Mouse (Mus musculus) activated CD4-positive, CD25-positive, alpha-beta regulatory T cell, adult 4 months (primary cell): ENCODE measurements around the gene Macrod2. TPM values are rescaled to one million over a fixed set of nuclear protein-coding genes. Genes with fewer than 3 reads are reported as not detected.
A peak's percentile ranks its signal among the peaks of the same experiment; 100 is the strongest.

ENCODE experiments used
- ATAC-seq: one replicate; pipeline ENCODE4 v1.8.0; 2017
- polyA plus RNA-seq, 2 experiments: library from polyadenylated mRNA; unstranded; fragments of 100-300 nt; shearing (Covaris generic); gene quantifications; one replicate each; pipeline ENCODE4 v1.2.1; 2017

The Macrod2 gene
- polyA plus RNA-seq, 2 experiments from 2014 or later = 0.71 TPM; not detected in 1

DNA sequence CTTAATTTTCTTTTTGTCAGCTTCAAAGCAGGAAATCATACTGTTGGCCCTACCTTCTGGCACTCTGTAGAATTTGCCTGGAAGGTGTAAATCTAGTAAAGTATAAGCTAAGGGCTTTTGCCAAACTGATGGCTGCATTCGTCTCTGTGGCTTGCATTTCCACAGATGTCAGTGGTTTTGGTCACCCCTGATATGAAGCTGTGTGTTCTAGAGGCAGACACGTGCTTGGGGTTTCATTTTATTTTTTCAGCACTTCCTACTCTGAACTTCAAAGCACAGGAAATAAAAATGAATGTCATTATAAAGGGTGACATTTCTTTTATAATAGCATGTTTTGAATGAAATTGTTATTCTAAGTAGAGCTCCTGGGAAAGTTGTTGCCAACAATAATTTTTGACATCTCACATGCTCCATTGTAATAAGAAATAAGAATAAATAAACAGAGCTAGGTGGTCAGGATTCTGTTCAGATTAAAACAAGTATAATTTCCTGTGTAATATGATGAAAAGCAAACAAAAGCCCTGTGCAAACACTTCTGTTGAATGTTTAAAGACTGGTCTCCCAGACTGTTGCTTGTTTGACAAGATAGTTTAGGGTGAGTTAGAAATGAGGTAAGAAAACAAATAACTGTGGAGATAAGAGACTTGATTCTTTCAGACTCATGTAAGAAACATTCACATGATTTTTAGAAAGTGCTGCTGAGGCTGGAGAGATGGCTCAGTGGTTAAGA, 424.4 kb downstream of the Macrod2 start:
- ATAC-seq = peak; percentile 57

DNA sequence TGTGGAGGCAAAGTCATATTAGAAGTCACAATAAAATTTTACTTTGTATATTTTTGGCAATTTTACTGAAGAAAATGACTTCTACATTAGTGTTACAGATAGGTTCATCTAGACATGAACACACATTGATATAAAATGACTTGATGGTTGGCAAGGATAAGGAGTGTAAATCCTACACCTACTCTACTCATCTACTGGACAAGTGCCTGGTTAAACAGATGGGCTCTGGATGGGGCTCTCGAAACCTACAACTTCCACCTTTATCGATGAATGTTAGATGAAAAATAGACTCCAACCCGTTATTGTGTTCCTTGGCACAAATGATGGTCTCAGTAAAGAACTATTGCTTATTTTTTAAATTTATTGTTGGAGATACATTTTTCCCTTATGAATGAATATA, 427.3 kb downstream of the Macrod2 start:
- no peak for ATAC-seq

DNA sequence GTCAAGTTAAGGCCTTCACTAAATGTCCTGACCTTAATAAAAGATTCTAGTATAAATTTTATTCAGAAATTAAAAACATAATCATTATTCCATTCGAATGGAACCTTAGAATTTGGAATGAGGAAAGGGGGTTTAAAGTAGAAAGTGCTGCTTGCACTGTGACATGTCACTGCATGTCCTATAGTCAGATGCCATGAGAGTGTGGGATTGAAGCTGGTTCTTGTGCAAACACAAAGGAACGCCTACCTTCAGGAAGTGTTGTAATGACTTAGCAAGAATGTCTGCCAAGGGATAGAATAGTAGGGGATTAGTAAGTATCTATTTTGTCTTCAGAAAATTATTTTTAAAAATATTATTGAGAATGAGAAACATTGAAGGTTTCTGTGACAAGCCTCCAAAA, 431.1 kb downstream of the Macrod2 start:
- ATAC-seq = no peak

DNA sequence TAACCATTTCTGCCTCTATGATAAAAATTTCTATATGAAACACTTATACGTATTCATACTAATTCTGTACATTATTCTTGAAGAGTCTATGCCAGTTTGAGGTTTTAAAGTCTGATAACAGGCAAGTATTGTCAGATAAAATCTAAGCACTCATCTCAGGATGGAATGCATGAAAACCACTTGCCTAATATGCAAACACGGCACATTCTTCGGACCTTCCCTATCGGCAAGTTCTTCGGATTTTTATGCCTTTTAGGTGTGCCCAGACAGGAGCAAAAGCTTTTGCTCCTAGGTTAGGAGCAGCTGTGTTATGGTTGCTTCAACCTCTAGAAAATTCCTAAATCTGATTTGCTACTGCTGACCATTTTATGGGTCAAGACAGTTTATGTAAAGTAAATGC, 433.8 kb downstream of the Macrod2 start:
- no peak for ATAC-seq

DNA sequence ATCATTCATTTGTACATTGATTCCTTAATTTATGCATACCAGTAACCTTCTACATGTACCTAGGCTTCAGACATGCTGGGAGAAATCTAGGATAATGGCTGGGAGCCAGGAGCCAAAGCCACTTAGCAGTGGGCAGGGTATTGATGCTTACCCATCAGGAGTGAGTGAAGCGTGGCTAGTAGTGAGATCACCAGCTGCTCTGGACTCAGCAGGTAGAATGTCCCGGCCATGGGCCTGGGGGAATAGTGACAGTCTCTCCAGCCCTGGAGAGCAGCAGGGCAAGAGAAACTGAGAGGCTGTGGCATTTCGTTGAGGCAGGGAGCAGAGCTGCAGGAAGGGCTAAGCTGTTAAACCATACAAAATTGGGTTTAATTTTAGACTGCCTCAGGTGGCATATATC, 435.0 kb downstream of the Macrod2 start:
- no peak for ATAC-seq

DNA sequence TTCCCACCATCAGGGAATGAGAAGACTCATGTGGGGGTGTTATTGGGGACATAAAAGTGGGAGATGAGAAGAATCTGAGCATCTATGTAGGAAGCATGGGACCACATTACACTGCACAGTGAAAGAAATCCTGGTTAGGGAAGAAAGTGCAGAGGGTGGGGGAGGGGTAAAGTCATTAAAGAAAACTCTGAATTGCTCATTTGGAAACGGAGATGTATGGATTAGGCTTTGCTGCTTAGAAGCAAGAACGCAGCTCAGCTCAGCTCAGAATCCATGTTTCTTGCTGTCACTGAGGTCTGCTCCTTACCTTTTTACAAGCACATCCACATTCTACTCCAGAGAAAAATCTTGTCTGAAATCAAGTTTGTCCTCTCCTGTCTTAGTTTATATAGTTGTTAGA, 444.3 kb downstream of the Macrod2 start:
- ATAC-seq = no peak

DNA sequence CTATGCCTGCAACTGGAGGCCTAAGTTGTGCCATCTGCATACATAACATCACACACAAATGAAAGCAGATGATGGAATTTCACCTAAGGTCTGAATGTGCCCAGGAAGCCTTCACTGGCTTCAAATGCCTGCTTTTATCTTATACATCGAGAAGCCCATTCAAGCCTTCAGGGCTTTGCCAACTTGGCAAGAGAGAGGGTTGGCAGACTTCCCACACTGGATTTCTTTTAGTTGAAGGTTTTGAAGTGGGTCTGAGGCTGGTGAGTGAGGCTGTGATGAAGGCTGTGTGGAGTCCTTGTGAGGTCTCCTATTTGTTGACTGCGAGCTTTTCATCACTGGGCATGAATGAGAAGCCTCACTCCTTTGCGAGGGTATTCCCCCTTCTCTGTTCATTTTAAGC, 444.8 kb downstream of the Macrod2 start:
- ATAC-seq = no peak

DNA sequence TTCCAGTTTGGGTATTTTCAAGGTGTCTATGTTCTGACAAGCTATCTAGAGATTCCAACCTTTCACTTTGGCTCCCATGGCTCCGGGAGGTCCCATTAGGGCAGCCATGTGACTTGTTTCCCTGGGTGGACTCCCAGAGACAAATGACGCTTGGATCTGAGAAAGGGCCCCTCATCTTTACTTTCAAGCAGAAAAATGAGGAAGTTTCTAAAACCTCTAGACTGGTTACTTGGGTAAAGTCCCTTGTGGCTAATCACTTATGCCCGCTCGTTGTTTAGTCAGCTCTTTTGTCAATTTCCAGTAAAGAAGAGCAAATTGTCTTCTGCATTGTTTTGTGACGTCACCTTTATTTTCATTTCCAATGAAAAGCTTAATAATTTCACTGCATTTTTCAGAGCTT, 448.9 kb downstream of the Macrod2 start:
- no peak for ATAC-seq

DNA sequence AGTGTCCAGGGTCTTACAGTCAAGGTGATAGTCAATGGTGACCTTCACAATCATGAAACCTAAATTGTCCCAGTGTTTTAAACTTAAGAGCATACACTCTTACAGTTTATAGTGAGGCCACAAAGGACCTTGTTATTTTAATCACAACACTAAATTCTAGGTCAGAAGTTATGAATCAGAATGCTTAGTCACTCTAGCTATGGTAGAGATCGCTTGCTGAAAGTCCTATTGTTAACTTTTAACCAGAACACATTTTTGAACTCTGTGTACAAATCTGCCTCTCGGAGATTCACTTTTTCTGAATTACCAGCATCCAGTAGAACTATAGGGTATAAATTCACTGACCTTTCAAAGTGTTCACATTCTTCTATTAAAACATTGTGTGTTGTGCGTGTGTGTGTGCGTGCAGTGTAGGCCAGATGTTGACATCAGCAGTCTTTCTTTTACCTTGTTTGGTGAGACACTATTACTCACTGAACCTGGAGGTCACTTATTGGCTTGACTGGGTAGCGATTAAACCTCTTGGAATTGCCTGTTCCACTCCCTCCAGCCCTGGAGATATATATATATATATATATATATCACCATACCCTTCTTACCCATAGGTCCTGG, 452.8 kb downstream of the Macrod2 start:
- ATAC-seq = no peak

DNA sequence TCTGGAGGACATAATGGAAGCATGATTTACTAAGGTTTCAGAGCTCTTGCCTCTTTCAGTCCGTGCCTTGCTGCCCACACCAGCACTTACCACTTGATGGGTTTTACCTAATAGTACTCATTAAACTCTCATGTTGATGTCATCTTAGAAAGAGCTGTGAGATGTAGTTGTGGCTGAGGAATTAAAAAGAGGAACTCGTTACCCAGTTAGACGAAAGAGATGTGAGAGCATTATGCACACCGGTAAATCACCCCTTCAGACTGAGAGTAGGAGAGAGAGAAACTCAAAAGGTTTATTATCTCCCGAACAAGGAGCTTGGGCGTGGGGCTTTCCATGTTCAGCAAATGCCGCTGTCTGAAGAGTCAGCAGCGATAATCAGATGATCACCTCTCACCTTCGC, 458.4 kb downstream of the Macrod2 start:
- no peak for ATAC-seq

DNA sequence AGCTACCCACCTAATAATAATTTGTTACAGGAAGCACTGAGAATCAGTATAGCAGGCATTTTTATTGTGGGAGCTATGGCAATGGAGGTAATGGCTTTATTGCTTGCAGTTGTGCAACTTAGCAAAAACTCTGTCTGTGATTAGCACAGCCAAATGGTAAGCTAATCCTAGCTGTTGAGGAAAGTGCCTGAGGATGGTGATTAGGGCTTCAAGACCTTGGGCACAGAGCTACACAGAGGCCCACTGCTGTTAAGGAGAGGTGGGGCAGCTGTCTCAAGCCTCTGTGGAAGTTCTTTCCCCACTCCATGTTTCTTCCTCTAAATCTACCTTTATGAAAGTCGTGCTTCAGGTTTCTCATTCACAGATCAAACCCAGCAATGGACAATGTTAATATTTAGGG, 466.2 kb downstream of the Macrod2 start:
- ATAC-seq = no peak

DNA sequence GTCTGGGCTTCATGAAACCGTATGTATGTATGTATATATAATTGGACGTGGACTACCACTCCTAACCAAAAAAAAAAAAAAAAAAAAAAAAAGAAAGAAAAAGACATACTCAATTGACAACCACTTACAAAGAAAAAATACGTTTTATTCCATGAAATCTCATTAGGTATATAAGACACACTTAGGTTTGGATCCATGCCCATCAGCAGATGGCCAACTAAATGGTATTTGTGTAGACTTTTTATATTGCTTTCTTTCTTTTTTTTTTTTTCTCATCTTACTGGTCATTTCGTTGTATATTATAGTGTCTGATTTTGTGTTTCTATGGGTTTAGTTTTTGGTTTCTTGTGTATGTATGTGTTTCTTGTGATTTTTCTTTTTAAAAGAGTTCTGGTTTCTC, 467.6 kb downstream of the Macrod2 start:
- ATAC-seq = no peak

DNA sequence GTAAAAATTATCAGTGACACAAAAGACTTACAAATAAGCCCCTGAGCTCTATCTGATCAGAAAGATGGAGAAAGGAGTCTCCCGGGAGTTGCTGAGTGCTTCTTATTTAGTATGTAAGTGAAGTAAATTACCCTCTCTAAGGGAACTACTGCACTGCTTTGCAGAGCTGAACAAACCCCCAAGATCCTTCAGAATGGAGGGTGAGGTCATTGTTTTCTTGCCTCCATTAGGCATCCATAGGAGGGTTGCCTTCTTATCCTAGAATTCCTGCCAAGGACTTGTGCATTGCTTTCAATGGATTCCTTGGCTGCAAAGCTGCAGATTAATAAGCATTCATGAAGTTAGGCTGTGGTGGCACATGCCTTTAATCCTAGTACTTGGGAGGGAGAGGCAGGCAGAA, 470.5 kb downstream of the Macrod2 start:
- ATAC-seq = no peak

DNA sequence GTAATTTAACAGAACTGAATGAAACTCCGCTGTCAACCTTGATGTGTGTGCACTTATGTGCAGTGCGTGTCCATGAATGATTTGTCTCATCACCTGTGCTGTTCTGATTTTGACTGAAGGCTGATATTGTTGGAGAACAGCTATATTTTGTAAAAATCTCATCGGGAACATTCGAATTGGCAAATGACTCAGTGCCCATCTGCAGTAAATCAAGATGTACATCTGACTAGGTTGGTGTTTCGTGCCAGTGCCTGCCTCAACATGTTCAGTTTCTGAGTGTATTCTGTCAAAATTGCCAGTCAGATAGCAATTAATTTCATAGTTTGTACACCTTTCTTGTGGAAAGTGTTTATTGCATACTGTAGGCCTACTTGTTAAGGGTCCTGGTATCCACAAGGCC, 472.0 kb downstream of the Macrod2 start:
- ATAC-seq = no peak

DNA sequence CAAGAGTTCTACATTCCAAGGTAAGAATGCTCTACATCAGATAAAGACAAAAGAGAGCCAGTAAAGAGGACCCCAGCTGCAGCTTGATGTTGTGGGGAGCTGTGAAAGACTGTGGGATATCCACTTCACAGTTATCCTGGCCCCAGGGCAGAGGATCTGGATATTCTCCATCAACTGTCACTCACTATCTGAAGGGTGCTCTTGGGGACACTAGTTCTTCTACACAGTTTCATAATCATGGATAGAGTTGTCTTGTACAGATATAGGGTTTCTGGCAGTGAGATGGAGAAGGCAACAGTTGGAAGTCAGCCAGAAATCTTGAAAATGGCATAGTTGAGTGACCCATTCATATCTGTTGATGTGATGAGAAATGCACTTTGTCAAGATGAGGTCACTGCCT, 490.1 kb downstream of the Macrod2 start:
- ATAC-seq = no peak

DNA sequence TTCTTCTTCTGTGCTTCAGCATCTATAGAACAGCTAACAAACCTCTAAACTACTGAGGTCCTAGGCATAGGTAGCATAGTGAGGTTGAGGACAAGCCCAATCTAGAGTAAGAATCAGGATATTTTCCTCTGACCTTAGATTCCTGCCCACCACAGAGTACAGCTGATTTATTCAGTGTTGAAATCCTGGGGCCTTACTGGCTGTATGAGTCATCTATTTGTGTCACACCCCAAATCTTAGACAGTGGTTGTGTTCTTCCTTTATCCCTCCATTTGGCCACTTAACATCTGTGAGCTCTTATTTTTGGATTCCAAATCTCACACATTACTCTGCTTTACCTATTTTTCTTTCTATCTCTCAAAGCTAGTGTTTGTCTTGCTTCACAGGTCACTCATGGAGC, 495.6 kb downstream of the Macrod2 start:
- ATAC-seq = no peak

DNA sequence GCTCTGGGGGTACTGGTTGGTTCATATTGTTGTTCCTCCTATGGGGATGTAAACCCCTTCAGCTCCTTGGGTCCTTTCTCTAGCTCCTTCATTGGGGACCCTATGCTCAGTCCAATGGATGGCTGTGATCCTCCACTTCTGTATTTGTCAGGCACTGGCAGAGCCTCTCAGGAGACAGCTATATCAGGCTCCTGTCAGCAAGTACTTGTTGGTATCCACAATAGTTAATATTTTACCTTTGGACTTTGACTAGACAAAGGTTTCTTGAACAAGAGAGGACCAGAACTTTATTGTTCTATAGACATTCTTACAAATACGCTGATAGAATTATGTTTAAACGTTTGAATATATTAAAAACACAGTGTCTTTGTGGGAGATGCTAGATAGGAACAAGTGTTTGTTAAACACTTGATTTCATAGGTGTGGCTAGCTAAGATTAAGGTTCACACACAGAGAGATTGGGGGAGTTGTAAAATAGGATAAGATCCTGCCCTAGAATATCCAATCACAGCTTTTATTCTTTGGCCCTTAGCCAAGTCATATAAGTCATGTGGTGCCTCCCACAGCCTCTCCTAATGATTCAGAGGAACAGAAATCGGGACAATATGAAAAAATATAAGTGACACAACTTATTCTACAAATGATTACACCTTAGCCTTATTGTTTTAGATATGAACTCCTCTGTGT, 501.4 kb downstream of the Macrod2 start:
- ATAC-seq = no peak

DNA sequence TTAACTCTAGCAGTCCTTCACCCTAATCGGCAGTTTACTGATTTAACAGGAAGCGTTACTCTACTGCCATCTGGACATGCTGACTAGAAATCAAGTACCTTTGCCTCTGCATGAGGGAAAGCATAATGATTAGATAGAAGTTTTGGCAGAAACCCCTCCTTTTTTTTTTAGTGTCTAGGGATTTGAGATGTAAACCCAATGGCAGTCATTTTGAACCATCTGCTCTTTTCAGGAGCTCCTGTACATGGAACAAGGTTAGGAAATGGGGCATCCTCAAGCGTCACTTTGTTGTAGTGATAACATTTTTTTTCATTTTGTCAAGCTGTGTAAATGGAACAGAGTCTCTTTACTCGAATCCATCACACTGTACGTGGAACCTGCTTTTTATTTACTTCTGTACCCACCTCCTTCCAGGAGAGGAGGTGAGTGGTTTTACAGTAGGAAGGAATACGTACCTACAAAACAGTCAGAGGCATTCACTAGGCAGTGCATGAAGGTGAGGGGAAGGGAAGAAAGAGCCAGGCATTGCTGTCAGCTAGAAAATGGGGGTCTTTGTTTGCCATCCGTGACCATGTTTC, 503.4 kb downstream of the Macrod2 start:
- ATAC-seq = no peak

DNA sequence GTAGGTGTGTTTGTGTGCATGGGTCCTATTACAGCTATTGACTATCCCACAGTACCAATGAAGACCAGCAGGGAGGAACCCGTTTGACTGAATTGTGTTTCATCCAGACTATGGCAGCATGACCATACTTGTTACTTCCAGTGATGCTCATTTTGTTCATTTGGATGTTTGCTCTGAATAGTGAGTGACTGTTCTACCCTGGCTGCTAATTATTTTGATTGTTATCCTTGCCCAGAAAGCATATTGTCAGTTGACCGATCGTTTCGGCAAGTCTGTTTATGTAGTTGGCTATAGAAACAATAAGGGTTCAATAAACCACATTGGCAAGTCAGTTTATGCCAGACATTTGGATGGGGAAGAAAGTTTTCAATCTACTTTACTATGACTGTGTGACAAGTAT, 510.2 kb downstream of the Macrod2 start:
- no peak for ATAC-seq

DNA sequence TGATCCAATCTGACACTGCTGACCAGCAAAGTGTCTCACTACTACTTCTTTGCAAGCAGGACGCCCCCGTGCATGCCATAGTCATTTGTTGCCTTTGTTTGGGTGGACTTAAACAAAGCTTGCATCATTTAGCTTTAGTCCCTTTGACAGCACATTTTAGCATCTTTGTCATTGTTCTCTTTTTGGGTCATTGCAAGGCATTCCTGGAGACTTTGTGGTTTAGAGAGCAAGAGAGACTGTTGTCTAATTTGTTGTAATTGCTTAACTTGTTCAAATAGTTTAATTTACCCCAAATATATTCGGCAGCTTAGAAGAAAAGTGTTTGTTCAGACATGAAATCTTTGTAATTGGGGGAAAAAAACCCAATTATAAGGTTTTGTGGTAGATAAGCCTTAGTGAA, 511.0 kb downstream of the Macrod2 start:
- no peak for ATAC-seq

DNA sequence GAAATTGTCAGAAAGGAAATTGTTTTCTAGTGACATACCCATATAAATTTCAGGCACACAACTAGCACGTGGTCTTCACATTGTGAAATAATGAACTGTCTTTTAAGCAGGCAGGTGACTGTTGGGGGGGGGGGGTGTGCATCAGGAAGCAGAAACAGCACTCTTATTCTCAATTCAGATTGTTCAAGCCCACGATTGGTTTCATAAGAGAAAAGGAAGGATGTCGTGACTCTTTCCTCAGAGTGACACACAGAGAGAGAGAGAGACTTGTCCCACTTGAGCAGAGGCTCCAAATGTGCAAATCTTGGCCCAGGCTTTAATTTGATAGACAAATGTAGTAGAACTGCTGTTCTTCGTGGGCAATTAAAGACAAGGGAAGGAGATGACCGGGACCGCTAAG, 516.4 kb downstream of the Macrod2 start:
- no peak for ATAC-seq

DNA sequence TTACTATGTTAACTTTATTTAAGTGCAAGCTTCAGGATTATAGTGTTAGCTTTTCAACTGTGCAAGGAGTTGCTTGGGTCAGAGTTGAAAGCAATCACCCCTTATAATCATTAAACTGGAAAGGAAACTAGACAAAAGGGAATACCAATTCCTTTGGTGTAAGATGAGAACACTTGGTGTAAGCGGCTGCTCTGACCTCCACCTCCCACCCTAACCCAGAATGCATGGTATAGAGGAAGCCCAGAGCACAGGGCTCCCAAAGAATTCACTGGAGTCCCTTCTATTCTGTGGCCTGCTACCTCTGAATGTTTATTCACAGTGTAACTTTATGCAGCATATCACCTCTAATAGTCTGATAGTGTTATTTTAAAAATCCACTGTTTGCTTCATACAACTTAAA, 517.1 kb downstream of the Macrod2 start:
- ATAC-seq = no peak

DNA sequence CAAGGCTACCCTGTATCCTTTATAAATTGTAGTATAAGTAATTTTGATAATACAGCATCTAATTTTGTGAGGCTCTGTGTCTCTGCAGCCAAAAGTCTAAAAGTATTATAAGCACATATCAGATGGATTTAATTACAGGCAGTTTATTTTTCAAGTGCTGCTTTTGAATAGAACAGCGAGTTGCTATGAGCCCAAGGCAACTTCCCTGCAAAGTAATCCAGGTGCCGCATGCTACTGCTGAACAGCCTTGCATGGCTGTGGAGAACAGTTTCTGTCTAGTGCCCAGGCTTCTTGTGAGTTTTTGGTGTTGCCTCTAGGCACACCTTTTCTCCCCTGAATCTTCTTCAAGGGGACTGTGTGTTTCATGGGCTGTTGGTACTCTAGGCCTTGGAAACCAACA, 517.8 kb downstream of the Macrod2 start:
- no peak for ATAC-seq
